Mouse (Mus musculus): ENCODE measurements around the gene Pde1b. TPM values are rescaled to one million over a fixed set of nuclear protein-coding genes. Genes with fewer than 3 reads are reported as not detected.

Gene Pde1b
- total RNA-seq, 4 experiments from 2014 or later: 99.3 to 111 (median 103) TPM

DNA sequence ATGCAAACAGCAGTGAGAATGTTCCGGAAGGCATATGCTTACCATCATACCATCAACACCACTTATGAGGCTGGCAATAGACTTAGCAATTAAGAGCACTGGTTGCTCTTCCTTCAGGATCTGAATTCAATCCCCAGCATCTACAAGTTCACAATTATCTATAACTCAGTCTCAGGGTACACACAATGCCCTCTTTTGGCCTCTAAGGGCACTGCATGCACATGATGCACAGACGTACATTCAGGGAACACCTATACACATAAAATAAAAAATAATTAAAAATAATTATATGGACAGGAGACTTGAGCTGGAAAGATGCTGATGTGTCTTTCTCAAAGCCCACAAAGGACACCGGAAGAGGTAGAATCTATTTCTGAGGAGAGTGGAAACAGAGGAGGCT is 45.1 kb downstream of the Pde1b start:
- no peak for DNase-seq (ENCODE audit: low spot score in 2 of 2)

GRCm38 (mm10) chr15:103549475-103549874 is 46.6 kb downstream of the Pde1b start:
- no peak for DNase-seq (ENCODE audit: low spot score in 2 of 2)

- no peak for DNase-seq (ENCODE audit: low spot score in 2 of 2)
These were observed 48.2 kb downstream of the Pde1b start for GRCm38 (mm10) chr15:103551053-103551452.

GRCm38 (mm10) chr15:103552096-103552690 is 49.4 kb downstream of the Pde1b start:
- no peak for DNase-seq (ENCODE audit: low spot score in 2 of 2)

DNA sequence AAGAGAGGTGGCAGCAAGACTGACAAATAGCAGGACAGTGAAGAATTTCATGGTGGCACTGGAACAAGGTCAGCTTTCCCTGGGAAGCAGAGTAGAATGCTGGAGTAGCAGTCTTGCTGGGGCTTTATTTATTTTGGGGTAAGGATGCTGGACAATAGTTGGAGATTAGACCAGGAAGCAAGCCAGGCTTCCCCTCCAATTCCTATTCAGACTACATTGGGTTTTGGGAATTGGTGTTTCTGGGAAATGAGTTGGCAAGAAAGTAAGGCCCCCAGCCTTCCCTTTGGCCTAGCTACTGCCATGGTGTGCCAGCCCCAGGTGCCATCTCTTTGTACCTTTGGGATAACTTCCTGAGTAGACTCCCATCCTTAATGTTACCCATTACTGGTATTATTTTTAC is 62.1 kb downstream of the Pde1b start, which contains the start of gene Glycam1:
TSS of gene Glycam1 (minus strand) at position 101 of the 400 bp plus-strand sequence.
- DNase-seq (ENCODE audit: low spot score in 2 of 2): no peak

Other genes starting within 250 kb of the Pde1b start
- not detected for gene Nfe2, start 244.6 kb upstream of the Pde1b start, total RNA-seq (2022)
- 100 to 1,000 TPM in 1 of 4 experiments, 10 to 100 TPM in 3; 90.6 to 100 (median 94.2) TPM for gene Copz1, start 230.3 kb upstream of the Pde1b start, total RNA-seq (2022)
- gene Gpr84, start 192.4 kb upstream of the Pde1b start, total RNA-seq (2022): 1 to 10 TPM in 2 of 4 experiments, under 1 TPM in 2; 0.35 to 9.3 (median 4.4) TPM
- 10 to 100 TPM; 37.9 to 55.5 (median 47.0) TPM for gene Zfp385a, start 162.9 kb upstream of the Pde1b start, total RNA-seq (2022)
- 1 to 10 TPM; 1.8 to 4.8 (median 2.9) TPM for gene Itga5, start 136.3 kb upstream of the Pde1b start, total RNA-seq (2022)
- gene Gtsf1, start 72.6 kb upstream of the Pde1b start, total RNA-seq (2022): not detected
- gene Gtsf2, start 54.6 kb upstream of the Pde1b start, total RNA-seq (2022): not detected
- gene Nckap1l, start 49.2 kb upstream of the Pde1b start, total RNA-seq (2022): 10 to 100 TPM in 2 of 4 experiments, 1 to 10 TPM in 2; 7.4 to 29.6 (median 17.0) TPM
- 100 to 1,000 TPM; 103 to 150 (median 121) TPM for gene Ppp1r1a, start 35.0 kb downstream of the Pde1b start, total RNA-seq (2022)
- 1 to 10 TPM in 2 of 4 experiments, under 1 TPM in 1, not detected in 1; 0.74 to 4.7 (median 3.5) TPM for gene Glycam1, start 62.0 kb downstream of the Pde1b start, total RNA-seq (2022)

Data from layer of hippocampus, adult 8-10 months (tissue).